Mouse (Mus musculus) lung, embryonic 14.5 days (tissue): Measurements from ENCODE around the gene Ak7. TPM values are rescaled to one million over a fixed set of nuclear protein-coding genes. Genes with fewer than 3 reads are reported as not detected.

Experiments used
- ATAC-seq: fragments of 200-750 bp; cut with Nextera tagmentation; 2 replicates; pipeline ENCODE4 v1.8.0; 2017; ENCODE audit warnings: mild to moderate bottlenecking, moderate TSS enrichment, moderate library complexity; ENCODE audit not compliant: insufficient read depth
- DNase-seq: peaks from one replicate; pipeline ENCODE4 v3.0.0-alpha.2; 2015
- H3K27ac ChIP-seq: fragments of 300-500 bp; sonication (generic); 2 replicates; pipeline ENCODE4 v1.5.1; 2014; ENCODE audit warnings: low read depth, mild to moderate bottlenecking, moderate library complexity
- H3K27me3 ChIP-seq: fragments of 300-500 bp; sonication (generic); 2 replicates; pipeline ENCODE4 v1.6.1; 2014; ENCODE audit warnings: low read length, control low read depth; ENCODE audit not compliant: insufficient read depth
- H3K36me3 ChIP-seq: fragments of 300-500 bp; sonication (generic); 2 replicates; pipeline ENCODE4 v1.6.1; 2014; ENCODE audit warnings: control low read depth; ENCODE audit not compliant: insufficient read depth
- H3K4me1 ChIP-seq: fragments of 300-500 bp; sonication (generic); 2 replicates; pipeline ENCODE4 v1.6.1; 2014; ENCODE audit warnings: antibody characterized with exemption, control low read depth; ENCODE audit not compliant: insufficient read depth
- H3K4me2 ChIP-seq: fragments of 300-500 bp; sonication (generic); 2 replicates; pipeline ENCODE4 v1.6.1; 2014; ENCODE audit warnings: mild to moderate bottlenecking
- H3K4me3 ChIP-seq: fragments of 300-500 bp; sonication (generic); 2 replicates; pipeline ENCODE4 v1.5.1; 2014; ENCODE audit warnings: low read depth, low read length
- H3K9ac ChIP-seq: fragments of 300-500 bp; sonication (generic); 2 replicates; pipeline ENCODE4 v1.6.1; 2014
- H3K9me3 ChIP-seq: fragments of 300-500 bp; sonication (generic); 2 replicates; pipeline ENCODE4 v1.6.1; 2016; ENCODE audit warnings: low read depth, low read length, control low read depth
- CTCF ChIP-seq: IDR thresholded peaks from 2 replicates; pipeline ENCODE4 v1.5.1; 2016; ENCODE audit warnings: antibody characterized with exemption, low read depth
- WGBS: fragments of 180-500 bp; shearing (Covaris S2); extraction: QIAGEN DNeasy Blood & Tissue Kit; methylation state at CpG from one replicate; pipeline ENCODE4 v1.1.7; 2014; 5-methylcytosine and 5-hydroxymethylcytosine counted together
- polyA plus RNA-seq: library from polyadenylated mRNA; unstranded; fragments of >200 nt; fragmentation: Nextera tagmentation; extraction: Ambion mirVana; gene quantifications from 2 replicates; pipeline ENCODE4 v1.2.1, GENCODE M21; 2014

Ak7 gene
- polyA plus RNA-seq, 1 experiment from 2014 or later = not detected

DNA sequence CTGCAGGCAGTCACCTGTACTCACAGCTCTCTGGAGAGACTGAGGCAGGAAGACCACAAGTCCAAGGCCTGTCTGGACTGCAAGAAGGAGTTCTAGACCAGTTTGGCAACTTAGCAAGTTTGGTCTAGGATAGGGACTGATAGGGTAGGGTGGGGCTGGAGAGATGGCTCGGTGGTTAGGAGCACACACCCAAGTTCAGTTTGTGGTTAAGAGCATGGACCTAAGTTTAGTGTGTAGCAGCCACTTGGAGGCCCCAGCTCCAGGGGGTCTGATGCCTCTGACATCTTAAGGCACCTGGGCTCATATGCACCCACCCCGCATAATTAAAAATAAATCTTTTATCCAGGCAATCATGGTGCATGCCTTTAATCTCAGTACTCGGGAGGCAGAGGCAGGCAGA lies 21.5 kb downstream of the Ak7 start:
- no peak overlapping the region for H3K4me3 ChIP-seq
- WGBS = 70% methylated on average over 3 of the region's 3 CpGs
- no peaks in the 10 kb centered on the region for H3K9me3 ChIP-seq
- H3K27me3 ChIP-seq = no peaks in the 10 kb centered on the region
- no peak for DNase-seq
- H3K9ac ChIP-seq = no peak overlapping the region
- no peaks in the 10 kb centered on the region for H3K36me3 ChIP-seq
- no peak for TF ChIP-seq CTCF
- H3K4me2 ChIP-seq = no peak overlapping the region
- ATAC-seq = no peak
- H3K27ac ChIP-seq = no peak overlapping the region
- H3K4me1 ChIP-seq = no peaks in the 10 kb centered on the region

GRCm38 (mm10) chr12:105727964-105728363 lies 22.2 kb downstream of the Ak7 start:
- Histone ChIP-seq H3K4me2 (no peak overlapping the region), H3K4me3 (no peak overlapping the region), H3K4me1 (no peaks in the 10 kb centered on the region), H3K9me3 (no peaks in the 10 kb centered on the region), H3K36me3 (no peaks in the 10 kb centered on the region), H3K27ac (no peak overlapping the region), H3K27me3 (no peaks in the 10 kb centered on the region), H3K9ac (no peak overlapping the region)
- 29% methylated on average over 8 of the region's 8 CpGs for WGBS
- no peak for ATAC-seq
- peak; percentile 73 for DNase-seq
- peak; percentile 73 for TF ChIP-seq CTCF

DNA sequence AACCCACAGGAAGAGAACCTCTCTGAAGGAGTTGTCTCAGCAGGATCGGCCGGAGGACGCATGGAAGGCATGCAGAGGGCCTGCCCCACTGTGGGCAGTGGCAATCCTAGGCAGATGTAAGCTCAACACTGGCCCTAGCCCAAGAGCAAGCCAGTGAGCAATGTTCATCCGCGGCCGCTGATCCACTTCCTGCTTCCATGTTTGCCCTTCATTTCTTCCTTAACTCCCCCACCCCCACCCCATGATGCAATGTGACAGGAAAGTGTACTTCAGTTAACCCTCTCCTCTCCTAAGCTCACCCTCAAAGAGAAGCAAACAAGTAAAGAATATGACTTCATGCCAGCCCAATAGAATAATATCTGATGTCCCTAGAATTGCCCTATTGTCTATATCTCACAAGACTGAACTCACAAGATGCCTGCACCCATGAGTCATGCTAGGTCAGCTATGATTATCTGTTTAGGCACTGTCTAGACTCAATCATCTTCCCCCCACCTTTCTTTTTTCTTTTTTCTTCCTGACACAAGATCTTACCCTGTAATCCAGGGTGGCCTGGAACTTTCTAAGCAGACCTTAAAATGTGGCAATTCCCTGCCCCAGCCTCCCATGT lies 25.2 kb downstream of the Ak7 start:
- no peak for TF ChIP-seq CTCF
- 63% methylated on average over 6 of the region's 6 CpGs for WGBS
- no peak for DNase-seq

DNA sequence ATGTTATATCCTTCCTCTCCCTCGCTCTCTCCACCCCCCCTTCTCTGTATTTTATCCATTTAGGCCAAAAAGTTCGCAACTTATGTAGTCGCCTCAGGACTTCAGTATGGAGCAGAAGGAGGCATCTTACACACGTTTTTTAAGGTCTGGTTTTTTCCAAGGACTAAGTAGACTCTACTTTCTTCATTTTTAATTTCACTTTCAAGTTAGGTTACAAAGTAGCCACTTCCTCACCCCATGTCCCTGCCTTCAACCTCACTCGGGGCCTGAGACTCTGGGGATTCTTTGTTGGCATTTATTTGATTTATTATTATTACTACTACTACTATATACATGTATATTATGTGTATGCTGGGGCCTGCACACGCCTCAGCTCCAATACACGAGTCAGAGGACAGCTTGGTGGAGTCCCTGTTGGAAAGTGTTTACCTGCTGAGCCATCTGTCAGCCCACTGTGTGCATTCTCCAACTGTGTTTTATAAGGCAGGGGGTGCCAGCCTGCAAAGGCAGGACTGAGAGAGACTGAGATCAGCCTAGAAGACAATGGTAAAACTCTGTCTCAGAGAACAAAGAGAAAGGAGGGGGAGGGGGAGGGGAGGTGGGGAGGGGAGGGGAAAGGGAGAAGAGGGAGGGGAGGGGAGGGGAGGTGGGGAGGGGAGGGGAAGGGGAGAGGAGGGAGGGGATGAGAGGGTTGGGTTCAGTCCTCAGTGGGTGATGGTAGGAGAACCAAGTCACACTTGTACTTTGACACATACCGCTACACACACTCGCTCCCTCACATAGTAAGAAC lies 27.8 kb downstream of the Ak7 start:
- Histone ChIP-seq H3K9ac (no peak overlapping the region), H3K9me3 (no peaks in the 10 kb centered on the region), H3K4me1 (no peaks in the 10 kb centered on the region), H3K36me3 (no peaks in the 10 kb centered on the region), H3K4me3 (no peak overlapping the region), H3K27ac (no peak overlapping the region), H3K27me3 (no peaks in the 10 kb centered on the region), H3K4me2 (no peak overlapping the region)
- TF ChIP-seq CTCF = no peak
- WGBS = 64% methylated on average over 9 of the region's 9 CpGs
- no peak for DNase-seq
- ATAC-seq = no peak

More for the DNA sequence above, 25.2 kb downstream of the Ak7 start:
- Histone ChIP-seq H3K36me3 (no peaks in the 10 kb centered on the region), H3K9ac (no peak overlapping the region), H3K4me3 (no peak overlapping the region), H3K4me1 (no peaks in the 10 kb centered on the region), H3K27me3 (no peaks in the 10 kb centered on the region), H3K27ac (no peak overlapping the region), H3K9me3 (no peaks in the 10 kb centered on the region), H3K4me2 (no peak overlapping the region)
- no peak for ATAC-seq

- Histone ChIP-seq H3K4me1 (no peaks in the 10 kb centered on the region), H3K9me3 (no peaks in the 10 kb centered on the region), H3K27ac (no peak overlapping the region), H3K4me3 (no peak overlapping the region), H3K27me3 (no peaks in the 10 kb centered on the region), H3K4me2 (no peak overlapping the region), H3K36me3 (no peaks in the 10 kb centered on the region), H3K9ac (no peak overlapping the region)
- TF ChIP-seq CTCF = no peak
- 63% methylated on average over 7 of the region's 7 CpGs for WGBS
- ATAC-seq (no peak), DNase-seq (no peak)
These were observed 29.6 kb downstream of the Ak7 start for GRCm38 (mm10) chr12:105735226-105735888.

GRCm38 (mm10) chr12:105735889-105736251 lies 30.1 kb downstream of the Ak7 start:
- DNase-seq (no peak), ATAC-seq (no peak)
- no peaks in the 10 kb centered on the region for H3K9me3 ChIP-seq
- H3K9ac ChIP-seq = no peak overlapping the region
- no peaks in the 10 kb centered on the region for H3K27me3 ChIP-seq
- H3K27ac ChIP-seq = no peak overlapping the region
- TF ChIP-seq CTCF = no peak
- WGBS = 70% methylated on average over 6 of the region's 6 CpGs
- H3K4me1 ChIP-seq = no peaks in the 10 kb centered on the region
- H3K36me3 ChIP-seq = no peaks in the 10 kb centered on the region
- H3K4me2 ChIP-seq = no peak overlapping the region
- no peak overlapping the region for H3K4me3 ChIP-seq
